Mouse (Mus musculus): ENCODE results near the gene Hc. TPM values are rescaled to one million over a fixed set of nuclear protein-coding genes. Genes with fewer than 3 reads are reported as not detected.
A peak's percentile ranks its signal among the peaks of the same experiment; 100 is the strongest.

The Hc gene
- polyA plus RNA-seq, 3 experiments from 2014 or later = 0.40 to 0.43 TPM; not detected in 1

DNA sequence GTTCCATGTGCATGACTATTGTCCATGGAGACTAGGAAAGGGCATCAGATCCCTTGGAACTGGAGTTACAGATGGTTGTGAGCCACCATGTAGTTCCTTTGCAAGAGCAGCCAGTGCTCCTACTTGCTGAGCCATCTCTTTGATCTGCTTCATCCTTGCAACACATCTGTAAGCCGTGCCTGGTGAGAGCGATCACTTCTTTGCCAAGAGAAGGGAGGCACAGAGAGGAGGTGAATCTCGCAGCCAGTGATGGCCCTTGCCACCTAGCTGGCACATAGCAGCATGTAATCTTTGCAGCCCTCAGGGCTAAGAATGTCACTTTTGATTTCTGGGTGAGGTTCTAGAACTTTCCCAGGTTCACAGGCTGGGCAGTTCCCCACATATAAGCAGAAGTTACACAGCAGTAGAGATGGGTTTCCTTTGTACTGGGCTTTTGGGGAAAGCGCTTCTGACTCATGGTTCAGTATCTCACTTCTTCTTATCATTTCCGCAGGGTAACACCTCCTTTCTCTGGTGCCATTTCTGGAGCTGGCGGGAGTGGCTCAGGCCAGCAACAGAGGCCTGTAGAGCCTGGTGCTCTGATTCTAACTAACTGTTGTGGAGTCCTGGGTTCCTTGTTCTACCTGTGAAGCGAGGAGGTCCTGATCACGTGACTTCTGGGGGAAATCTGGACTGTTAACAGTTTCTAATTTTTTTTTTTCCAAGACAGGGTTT, 84.1 kb downstream of the Hc start:
- ATAC-seq = peak; percentile 60

DNA sequence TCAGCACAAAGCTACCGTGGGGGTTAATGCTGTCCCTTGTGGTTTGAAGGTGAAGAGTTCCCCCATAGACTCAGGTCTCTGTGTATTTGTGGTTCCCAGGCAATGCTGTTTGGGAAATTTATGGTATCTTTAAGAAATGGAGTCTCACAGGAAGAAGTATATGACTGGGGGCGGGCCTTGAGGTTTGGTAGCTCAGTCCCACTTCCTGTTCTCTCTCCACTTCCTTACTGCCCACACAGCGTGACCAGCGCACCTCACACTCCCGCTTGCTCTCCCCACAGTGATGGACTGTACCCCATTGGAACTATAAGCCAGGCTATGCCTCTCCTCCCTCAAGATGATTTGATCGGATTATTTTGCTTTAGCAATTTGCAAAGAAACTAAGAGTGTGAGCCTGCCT, 84.8 kb downstream of the Hc start:
- ATAC-seq = peak; percentile 71

DNA sequence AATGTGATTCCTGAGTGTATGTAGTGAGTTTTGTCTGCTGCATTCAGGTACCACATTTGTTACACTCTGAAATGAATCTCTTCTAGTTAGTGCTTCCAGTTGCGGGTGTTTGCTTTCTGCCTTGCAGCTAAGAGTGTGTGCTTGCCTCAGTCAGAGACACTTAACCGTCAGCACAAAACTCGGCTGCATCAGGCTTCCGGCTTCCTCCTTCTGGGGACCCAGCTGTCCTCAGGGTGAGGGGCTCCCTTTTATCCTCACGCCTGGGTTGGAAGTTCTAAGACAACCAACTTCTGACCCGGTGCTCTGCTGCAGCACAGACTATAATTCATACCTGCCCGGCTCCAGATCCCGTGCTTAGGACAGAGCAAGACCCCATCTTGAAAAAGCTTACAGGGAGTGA, 88.2 kb downstream of the Hc start:
- no peak for ATAC-seq

DNA sequence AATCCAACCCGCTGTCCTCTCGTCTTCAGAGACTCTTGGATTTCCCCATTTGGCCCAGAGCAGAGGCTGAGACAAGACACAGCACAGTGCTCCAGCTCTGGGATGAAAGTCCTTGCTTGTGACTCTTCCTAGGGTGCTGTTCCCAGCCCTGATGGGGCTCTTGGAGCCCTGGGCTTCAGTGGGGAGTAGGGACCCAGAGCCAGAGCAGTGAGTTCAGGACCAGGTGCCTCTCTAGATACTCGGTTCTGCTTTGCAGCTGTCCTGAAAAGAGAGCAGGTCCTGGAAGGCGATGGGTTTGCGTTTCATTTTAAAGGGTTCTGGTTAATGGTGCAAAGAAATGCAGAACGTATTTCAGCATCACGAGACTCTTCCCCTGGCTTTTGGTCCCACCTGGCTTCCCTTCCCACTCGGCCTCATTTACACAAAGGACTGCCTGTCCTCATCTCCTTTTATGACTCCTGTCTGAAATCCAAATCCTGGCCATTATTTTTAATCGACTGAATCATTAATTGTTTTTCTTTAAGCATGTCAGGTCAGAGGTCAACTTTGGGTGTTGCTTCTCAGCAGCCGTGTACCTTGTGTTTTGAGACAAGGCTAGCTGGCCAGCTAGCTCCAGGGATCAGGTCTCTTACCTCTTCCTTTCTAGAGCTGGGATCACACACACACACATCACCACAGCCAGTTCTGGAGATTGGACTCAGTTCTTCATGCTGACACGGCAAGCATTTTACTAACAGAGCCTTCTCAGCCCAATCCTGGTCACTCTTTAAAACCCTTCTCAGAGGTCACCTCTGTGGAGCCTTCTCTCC, 90.0 kb downstream of the Hc start:
- ATAC-seq = no peak

DNA sequence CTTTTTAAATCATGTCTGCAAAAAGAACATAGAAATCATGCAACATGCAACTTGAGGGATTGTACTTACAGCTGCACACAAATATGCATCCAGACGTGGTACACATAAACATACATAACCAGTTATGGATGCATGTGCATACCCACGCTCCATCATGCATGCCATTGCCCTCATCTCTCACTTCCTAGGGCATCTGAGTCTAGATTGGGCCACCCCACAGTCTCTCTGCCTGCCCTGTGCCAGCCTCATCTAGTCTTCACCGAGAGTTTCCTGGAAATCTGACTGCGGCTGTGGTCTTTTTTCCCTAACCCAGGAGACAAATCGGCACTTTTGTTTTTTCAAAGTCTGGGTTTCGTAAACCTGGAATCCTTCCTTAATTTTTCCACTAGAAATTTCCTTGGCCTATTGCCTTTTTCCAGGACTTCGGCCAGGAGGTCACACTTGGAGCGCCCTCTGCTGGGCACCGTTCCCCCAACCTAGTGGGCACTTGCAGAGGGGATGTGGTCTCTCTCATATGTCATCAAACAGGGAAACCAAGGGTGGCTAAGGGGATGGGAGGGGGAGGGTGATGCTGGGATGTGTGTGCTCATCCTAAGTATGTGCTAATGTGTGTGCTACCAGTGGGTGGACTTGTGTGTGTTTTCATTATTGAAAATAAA, 91.0 kb downstream of the Hc start:
- ATAC-seq = peak; percentile 85

DNA sequence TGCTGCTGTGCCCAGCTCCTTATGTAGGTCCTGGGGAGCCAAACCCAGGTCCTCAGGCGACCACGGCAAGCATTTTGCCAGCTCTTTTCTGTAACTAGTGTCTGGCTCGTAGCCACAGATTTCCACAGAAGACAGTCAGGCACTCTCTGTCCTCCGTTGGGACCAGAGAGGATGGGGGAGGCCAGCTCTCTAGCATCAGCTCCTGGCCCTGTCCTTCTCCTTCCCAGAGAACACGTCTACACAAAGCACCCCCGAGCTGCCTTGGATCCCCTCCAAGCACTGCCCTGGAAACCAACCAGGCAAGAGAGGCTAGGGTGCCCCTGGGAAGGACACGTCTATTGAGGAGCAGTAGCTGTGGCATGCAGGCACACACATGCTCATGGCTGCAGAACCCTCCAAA, 92.1 kb downstream of the Hc start:
- no peak for ATAC-seq

DNA sequence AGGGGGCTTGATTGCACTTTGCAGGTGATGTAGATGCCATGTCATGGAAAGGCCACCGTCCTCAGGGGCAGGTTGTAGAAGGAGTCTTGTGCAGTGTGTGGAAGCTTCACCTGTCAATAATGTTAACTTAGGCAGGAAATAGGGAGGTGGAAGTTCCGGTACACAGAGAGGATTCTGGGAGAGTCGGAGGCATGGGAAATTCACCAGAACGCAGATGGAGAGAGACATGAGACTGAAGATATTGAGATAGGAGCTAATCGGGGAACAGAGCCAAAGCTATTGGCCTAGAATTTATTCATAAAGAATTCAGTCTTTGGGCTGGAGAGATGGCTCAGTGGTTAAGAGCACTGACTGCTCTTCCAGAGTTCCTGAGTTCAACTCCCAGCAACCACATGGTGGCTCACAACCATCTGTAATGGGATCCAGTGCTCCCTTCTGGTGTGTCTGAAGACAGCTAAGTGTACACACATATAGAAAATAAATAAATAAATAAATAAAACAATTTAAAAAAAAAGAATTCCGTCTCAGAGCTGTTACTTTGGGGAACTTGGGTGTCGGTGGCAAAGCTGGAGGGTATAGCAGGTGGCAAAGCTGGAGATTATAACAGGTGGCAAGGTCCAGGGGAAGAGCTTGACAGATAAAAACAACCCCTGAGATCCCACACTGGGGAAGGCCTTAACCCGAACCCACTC, 94.8 kb downstream of the Hc start:
- ATAC-seq = no peak

DNA sequence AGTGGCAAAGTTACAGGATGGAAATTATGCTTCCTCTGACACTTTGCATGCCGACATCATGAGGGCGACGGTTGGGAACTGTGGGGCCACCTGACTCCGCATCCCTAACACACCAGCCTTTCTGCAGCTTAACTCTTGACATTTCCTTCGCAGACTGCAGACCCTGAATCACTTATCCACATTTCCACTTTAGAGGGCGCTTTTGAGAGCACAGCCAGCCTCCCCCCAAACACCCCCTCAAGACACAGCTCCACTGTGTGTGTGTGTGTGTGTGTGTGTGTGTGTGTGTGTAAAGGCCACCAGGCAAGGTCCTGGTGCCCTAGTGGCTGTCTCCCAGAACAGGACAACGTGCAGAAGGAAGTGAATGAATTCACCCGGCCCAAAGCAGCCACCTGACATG, 95.4 kb downstream of the Hc start:
- no peak for ATAC-seq

DNA sequence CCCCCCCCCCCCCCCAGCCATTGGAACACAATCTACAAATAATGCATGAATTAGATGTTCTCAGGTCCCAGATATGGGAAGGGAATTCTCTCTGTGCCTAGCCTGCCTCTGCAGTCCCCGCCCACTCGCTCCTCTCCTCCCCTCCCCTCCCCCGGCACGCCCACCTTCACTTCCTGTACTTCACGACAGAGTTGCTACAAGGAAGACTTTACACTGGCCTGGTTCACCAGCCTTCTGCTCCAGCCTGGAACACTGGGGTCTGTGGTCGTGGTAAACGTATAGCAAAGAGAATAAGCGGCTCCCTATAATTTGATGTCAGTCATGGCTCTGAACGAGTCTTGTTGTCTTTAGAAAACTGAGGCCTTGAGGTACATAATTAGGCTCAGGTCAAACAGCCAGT, 95.9 kb downstream of the Hc start:
- no peak for ATAC-seq

DNA sequence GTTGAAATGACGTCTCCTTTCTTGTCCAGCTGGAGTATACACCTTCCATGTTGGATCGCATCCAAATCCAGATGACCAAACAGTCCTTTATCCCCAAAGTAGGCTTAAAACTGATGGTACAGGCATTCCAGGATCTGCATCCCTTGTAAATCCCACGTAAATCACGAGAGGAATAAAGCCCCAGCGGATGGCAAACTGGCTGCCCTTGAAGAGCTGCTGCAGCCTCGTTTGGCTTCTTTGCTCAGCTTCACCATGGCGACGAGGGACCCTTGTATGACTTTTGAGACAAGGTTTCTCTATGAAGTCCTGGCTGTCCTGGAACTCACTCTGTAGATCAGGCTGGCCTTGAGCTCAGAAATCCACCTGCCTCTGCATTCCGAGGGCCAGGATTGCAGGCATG, 96.6 kb downstream of the Hc start:
- no peak for ATAC-seq

DNA sequence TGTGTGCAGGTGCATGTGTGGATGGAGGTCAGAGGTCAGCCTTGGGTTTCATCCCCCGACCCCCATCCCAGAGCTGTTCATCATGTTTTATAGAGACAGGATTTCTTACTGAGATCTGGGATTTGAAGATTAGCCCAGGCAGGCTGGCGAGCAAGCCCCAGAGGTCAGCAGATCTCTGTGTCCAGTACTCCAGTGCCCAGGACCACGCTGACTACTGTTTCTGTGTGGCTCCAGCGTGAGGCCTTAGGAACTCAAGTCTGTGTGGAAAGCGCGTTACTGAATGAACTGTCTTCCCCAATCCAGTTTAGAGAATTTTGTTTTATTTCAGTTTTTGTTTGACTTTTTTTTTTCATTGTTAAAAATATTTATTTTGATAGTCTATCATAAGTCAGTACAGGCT, 97.0 kb downstream of the Hc start:
- no peak for ATAC-seq

DNA sequence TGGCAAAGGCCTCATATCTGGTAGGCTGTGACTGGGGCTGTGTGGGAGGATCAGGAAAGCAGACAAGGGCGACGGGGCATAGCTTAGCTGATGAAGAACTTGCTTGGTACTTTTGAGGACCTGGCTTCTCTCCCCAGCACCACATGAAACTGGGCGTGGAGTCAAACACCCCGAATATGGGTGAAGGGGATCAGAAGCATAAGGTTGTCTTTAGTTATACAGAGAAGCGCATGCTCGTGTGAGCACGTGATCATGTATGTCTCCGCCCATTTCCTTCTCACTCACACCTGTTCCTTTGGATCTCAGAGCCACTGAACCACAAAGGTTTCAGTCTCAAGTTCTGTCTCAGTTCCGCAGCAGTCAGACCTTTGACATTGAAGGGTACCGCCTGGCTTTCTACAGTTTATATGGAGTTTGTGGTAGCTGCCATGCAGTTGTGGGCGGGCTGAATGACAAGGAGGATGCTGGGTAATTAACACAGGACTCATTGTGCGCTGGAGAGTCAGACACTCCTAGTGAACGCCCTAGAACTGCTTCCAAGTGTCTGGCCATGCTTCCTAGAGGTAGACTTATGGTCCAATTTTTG, 97.8 kb downstream of the Hc start:
- ATAC-seq = peak; percentile 66

DNA sequence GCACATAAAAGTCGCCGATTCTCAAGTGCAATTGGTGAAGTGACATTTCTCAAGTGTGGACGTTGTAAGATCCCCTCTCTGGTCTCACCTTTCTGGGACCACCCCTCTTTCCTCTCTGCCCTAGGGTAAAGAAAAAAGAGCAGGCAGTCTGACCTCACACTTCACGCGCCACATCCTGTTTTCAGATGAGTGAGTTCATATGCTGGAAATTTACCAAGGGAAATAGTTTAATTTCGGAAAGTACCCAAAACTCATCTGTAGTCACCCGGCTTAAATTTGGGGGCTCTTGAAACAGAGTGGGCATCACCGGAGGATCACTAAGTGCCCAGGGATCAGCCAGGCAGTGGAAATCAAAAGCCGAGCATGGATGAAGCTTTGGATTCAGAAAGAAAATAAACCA, 98.3 kb downstream of the Hc start:
- ATAC-seq = peak; percentile 62

DNA sequence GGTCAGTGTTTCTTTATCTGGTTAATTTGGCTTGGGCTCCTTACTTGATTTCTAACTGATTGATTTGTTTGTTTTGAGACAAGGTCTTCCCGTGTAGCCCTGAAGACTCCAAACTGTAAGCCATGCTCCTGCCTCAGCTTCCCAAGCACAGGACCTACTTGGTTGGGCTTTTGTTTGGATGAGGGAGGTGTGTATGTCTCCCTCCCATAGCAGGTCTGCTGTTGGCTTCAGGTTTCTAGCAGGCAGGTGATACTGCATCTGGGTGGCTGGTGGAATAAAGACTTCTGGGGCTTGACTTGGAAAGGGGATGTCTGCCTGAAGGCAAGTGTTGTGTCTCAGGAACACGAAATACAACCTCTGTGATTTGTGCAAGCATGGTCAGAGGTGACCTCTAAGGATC, 99.0 kb downstream of the Hc start:
- no peak for ATAC-seq

DNA sequence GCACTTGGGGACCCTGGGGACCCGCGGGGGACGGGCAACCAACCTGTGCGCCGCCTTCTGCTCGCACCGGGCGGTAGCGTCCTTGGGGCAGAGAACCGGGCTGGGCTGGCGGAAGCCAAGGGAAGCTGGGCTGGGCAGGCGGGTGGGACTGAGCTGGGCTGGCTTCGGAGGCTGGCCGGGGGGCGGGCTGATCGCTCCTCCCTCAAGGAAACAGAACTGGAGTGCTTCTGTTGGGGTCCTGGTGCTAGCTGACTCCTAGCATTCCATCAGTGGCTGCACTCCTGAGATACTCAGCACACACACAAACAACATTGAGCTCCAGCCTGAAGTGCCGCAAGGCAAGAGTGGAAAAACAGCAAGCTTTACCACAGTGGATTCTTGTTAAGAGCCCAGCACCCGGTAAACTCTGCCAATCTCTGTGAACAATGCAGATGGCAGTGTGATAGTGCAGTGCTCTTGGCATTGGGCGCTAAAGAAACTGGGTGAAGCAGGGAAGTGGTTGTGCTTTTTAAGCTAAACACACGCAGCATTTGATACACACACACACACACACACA, 99.7 kb downstream of the Hc start, which contains the start of gene Traf1:
Gene Traf1 (minus strand): TSS at position 292 of the 556 bp plus-strand sequence.
- no peak for ATAC-seq

DNA sequence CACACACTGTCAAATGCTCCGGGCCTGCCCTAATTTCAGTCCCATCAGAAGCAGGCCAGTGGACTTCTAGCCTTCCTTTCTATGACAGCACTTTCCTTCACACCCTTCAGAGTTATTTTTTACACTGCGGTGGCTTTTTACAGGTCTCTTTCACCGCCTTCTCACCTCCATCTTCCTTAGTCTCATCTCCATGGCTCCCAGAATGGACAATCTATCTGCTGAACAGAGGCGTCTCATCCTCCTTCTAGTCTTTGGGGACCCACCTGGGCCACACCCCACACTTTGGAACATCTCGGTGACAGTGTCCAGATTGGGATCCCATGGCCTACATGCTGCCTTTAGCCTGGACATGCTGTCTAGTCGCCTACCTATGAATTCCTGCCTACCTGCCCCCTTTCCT, 100.3 kb downstream of the Hc start:
- no peak for ATAC-seq

DNA sequence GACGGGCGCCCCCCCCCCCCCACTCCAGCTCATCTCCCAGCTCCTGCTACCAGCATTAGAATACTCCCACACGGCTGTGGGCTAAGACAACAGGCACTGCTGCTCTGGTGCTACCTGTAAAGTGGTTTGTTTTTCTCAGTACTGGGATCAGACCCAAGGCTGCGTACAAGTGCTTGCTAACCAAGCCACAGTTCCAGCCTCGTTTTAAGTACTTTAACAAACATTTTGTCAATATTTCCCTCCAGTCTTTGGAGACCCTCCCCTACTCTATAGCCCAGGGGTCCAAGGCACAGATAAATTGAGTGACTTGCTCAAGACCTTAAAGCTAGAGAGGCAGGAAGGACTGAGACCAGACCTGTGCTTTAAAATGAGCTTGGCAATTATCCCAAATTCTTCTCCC, 100.8 kb downstream of the Hc start:
- ATAC-seq = no peak

DNA sequence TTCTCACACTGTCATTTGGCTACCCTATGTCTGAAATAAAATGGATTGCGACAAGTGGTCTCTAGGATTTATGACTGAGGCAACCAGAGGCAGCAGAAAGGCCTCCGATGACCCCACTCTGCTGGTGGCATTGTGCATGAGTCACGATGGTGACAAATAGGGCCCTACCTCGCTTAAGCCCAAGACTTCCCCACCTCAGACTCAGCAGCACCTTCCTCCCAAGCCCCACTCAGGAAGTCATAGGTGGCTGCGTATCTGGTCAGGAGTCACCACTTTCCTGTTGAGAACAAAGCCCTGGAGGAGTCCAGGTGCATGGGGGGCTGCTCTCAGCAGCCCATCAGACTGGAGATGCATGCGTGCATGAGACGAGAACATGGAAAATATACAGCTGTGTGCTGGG, 102.7 kb downstream of the Hc start:
- no peak for ATAC-seq

DNA sequence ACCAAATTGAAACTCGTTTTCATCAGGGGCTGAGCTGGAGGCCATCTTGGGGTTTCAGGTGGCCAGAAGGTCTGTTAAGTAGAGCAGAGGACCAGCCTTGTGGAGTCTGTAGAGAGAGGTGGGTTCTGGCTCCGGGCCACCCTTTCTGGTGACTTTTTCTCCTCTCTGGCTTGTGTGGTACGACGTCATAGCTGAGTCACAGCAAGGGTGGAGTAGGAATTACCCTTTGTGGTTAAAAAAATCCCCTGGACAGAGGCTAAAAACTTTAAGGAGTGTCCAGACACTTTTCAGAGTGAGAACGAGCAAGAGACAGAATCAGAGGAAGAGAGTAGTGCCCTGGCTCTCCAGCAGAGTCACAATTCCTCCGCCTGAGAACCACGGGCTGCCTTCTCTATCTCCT, 103.2 kb downstream of the Hc start:
- peak; percentile 43 for ATAC-seq

DNA sequence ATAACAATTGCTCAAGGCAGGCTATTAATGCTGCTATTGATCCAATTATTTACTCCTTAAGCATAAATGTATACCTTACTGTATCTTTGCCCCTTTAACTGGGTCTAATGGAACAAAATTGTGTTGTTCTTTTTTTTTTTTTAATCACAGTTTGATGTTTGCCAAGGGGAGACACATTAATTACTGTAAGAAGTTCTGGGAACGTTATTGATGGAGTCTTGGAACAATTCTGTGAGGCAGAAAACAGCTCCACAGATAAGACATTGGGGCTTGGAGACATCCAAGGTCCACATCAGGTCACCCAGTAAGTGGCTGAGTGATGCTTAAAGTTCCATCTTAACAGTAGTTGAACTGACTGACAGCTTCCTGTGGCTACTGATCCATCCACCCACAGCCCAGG, 103.8 kb downstream of the Hc start:
- no peak for ATAC-seq

DNA sequence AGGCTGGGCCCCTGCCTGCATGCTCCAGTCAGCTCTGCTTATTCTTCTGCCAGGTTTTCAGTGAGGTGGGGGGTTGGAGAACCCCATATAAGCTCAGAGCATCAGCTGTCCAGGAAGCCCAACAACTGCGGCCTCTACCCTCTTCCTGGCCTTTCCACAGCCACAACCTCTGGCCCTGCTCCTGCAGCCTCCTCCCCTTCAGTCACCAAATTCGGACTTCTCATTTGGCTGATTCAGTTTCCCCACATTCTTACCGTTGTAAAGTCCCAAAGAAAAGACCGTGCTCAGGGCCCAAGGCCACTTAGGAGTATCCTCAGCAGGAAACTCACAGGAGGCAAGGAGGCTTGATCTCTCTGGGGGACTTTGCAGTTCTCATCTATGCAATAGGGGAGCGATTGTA, 104.3 kb downstream of the Hc start:
- ATAC-seq = no peak

DNA sequence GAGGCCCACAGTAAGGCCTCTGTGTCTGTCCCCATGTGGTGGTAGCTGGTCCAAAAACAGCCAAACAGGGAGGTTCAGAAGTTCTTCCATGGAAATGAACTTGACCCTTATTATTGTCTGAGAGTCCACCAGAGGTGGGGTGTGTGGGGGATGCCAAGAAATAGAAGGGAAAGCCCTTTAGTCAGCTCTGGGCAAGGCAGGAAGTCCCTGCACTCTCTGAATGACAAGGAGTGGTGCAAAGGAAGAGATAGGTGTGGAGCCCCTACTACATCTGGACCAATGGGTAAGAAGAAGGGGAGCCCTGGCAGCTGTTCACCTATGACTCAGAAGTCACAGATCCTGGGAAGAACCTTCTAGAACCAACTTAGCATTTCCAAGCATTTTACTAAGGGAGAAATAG, 106.9 kb downstream of the Hc start:
- no peak for ATAC-seq

Measured in inflammation-experienced regulatory T-cells, adult 6 months (primary cell).